Mouse (Mus musculus): ENCODE data around the gene Pnmal2. TPM values are rescaled to one million over a fixed set of nuclear protein-coding genes. Genes with fewer than 3 reads are reported as not detected.

The Pnmal2 gene
- 6.2 and 6.6 TPM in 2 replicates for polyA plus RNA-seq (2015; fragmentation: Nextera tagmentation; extraction: Ambion mirVana)

DNA sequence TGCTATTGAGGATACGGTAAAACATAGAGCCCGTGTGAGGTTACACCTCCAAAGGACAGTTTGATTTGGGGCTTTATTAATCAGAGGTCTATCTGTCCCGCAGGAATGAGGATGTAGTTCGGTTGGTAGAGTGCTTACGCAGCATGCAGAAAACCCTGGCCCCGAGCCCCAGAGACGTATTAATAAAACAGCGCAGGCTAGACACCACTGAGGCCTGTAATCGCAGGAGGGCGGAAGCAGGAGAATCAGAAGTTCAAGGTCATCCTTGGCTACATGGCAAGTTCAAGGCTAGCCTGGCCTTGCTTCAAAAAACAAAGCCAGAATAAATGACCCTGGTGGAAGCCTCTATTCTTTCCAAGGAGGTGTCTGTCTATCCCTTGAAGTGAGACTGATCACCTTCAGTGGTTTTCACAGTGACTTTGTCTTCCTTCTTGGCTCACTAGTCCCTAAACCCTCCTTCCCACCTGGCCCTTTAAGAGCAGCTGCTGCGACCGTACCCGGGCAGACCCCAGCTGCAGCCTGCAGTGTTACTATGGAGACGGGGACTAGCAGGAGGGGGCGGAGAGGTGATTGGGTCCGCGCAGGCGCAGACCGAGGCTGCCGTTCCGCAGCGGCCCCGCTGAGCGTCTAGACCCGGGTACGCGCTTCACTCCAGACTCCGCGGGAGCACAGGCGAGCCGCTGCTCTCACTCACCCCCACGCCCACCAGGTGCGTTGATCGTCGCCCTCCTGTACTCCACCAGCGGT is at the start of gene Pnmal2:
Gene Pnmal2 (plus strand): TSS at position 622 of the 747 bp plus-strand sequence.
- H3K9me3 ChIP-seq: no peaks in the 10 kb centered on the region
- H3K4me3 ChIP-seq: peak within 1 kb of the TSS; percentile 51
- 13% methylated on average over 36 of the region's 36 CpGs for WGBS
- ATAC-seq (ENCODE audit: borderline replicate concordance, extremely low read depth, low FRiP score, low TSS enrichment): peak; percentile 78
- H3K36me3 ChIP-seq: no peaks in the 10 kb centered on the region
- H3K4me1 ChIP-seq: peaks cover 58% of the 10 kb centered on the region
- H3K27me3 ChIP-seq: peaks cover 43% of the 10 kb centered on the region
- H3K4me2 ChIP-seq: peak within 1 kb of the TSS; percentile 84
- H3K9ac ChIP-seq: peak within 1 kb of the TSS; percentile 55
- no peak within 1 kb of the TSS for H3K27ac ChIP-seq

DNA sequence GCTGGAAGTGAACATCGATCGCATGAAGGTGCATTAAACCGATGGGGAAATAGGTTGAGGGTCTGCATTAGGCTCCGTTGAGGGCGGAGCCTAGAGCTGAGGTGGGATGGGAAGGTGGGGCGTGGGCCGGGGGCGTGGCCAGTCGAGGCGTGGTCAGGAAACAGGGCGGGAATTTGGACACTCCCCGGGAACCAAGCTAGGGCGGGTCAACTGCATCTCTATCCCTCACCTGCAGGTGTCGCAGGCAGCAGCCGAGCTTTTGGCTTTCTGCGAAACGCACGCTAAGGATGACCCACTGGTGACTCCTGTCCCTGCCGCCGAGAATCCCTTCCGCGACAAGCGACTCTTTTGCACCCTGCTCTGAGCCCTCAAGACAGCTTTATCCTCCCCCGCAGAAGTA is 49.5 kb upstream of the Pnmal2 start:
- no peak overlapping the region for H3K9ac ChIP-seq
- H3K9me3 ChIP-seq: no peaks in the 10 kb centered on the region
- no peak overlapping the region; the same call in 1 of the 2 replicates for H3K27ac ChIP-seq
- H3K36me3 ChIP-seq: no peaks in the 10 kb centered on the region
- under 1% methylated on average over 24 of the region's 24 CpGs for WGBS
- peak overlapping the region; percentile 71 for H3K4me2 ChIP-seq
- ATAC-seq (ENCODE audit: borderline replicate concordance, extremely low read depth, low FRiP score, low TSS enrichment): no peak
- H3K4me3 ChIP-seq: peak overlapping the region; percentile 26
- peaks cover 29% of the 10 kb centered on the region for H3K27me3 ChIP-seq
- H3K4me1 ChIP-seq: peaks cover 47% of the 10 kb centered on the region

DNA sequence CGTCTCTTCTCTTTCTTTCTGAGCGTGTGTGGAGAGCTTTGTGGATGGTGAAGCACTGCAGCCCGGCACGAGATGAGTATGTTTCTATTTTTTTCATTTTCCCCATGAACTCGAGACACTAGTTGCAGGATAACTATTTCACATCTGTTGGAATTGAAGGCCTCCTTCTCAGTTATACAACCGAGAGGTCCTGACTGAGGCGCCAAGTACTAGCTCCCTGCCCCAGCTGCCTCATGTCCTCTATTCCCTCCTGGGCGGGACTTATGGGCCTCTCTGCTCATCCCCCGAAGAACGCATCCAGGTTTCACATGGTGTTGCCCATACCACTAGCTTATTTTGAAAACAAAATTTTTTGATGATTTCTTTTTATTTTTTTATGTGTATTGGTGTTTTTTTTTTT is 49.0 kb upstream of the Pnmal2 start:
- peak overlapping the region; percentile 26 for H3K4me3 ChIP-seq
- peaks cover 29% of the 10 kb centered on the region for H3K27me3 ChIP-seq
- H3K9ac ChIP-seq: no peak overlapping the region
- no peaks in the 10 kb centered on the region for H3K36me3 ChIP-seq
- H3K27ac ChIP-seq: no peak overlapping the region; the same call in 1 of the 2 replicates
- WGBS: 30% methylated on average over 10 of the region's 10 CpGs
- H3K4me1 ChIP-seq: peaks cover 42% of the 10 kb centered on the region
- peak overlapping the region; percentile 71 for H3K4me2 ChIP-seq
- ATAC-seq (ENCODE audit: borderline replicate concordance, extremely low read depth, low FRiP score, low TSS enrichment): no peak
- no peaks in the 10 kb centered on the region for H3K9me3 ChIP-seq

DNA sequence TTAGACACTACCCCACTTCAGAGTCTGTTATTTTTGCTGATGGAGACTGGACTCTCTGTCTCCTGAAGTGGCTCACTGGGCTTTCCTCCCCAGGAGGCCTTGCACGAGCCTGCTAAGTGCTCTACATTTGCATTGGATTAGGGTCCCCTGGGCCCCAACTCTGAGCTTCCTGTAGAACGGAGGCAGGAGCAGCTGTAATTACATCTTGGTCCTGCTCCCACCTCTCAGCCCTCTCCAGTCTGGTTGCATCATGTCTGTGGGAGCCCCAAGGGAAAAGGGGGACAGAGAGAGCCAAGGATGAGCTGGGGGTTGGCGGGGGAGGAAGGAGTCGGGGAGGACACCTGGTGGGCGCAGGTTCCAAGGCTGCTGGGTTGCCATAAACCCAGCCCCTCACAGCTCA is 44.0 kb upstream of the Pnmal2 start:
- Histone ChIP-seq H3K9ac (no peak overlapping the region), H3K4me1 (peaks cover 12% of the 10 kb centered on the region), H3K4me2 (no peak overlapping the region), H3K27me3 (no peaks in the 10 kb centered on the region; the same call in 1 of the 2 replicates), H3K27ac (no peak overlapping the region), H3K9me3 (no peaks in the 10 kb centered on the region), H3K36me3 (no peaks in the 10 kb centered on the region), H3K4me3 (no peak overlapping the region)
- WGBS: 22% methylated on average over 5 of the region's 5 CpGs
- ATAC-seq (ENCODE audit: borderline replicate concordance, extremely low read depth, low FRiP score, low TSS enrichment): no peak

DNA sequence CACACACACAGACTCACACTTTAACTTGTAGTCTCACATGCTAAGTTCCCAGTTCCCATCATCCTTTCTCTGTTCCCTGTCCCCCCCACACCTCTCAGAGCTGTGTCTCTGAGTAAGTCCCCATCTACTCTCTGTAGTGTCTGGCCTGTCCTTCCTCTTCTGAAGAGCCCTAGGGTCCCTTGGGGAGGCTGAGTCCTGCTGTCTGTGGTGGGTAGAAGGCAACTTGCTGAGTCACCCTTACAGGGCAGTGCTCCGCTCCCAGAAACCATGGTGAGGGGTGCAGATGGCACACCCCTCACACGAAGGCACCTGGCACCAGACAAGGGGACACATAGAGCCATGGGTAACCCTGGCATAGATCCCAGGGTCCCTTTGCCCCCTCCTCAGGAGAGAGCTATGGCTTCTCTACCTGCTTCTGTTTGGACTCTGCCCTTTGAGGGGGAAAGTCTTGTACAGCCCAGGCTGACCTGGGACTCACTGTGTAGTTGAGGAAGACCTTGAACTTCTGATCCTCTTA is 41.0 kb upstream of the Pnmal2 start:
- H3K9me3 ChIP-seq: no peaks in the 10 kb centered on the region
- peaks cover 32% of the 10 kb centered on the region for H3K4me1 ChIP-seq
- 78% methylated on average over 2 of the region's 2 CpGs for WGBS

DNA sequence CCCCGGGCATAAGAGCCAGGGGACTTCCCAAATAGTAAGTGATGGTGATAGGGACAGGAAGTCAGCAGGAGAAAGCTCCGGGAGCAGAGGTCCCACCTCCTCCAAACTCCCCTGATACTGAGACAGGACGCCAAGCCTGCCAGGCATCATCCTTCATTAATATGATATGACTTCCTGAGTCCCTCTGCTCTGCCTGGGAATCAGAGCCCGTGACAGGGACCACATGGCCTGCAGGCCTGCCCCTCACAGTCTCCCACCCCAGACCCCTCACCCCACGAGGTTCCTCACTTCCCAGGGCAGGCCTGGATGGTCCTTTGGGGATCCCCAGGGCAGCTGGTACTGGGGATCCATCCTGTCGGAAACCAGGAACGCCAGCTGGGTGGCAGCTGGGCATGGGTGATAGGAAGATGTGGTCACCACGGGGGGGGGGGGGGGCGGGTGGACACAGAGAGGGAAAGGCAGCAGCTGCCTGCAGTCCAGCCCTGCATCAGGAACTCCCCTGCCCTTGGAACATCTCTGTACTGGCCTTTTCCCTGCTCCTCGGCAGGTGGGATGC is 40.3 kb upstream of the Pnmal2 start:
- Histone ChIP-seq H3K27ac (no peak overlapping the region), H3K4me3 (no peak overlapping the region), H3K27me3 (no peaks in the 10 kb centered on the region; the same call in 1 of the 2 replicates), H3K4me1 (peaks cover 32% of the 10 kb centered on the region), H3K9ac (no peak overlapping the region), H3K4me2 (no peak overlapping the region), H3K9me3 (no peaks in the 10 kb centered on the region), H3K36me3 (no peaks in the 10 kb centered on the region)
- WGBS: 36% methylated on average over 9 of the region's 10 CpGs
- ATAC-seq (ENCODE audit: borderline replicate concordance, extremely low read depth, low FRiP score, low TSS enrichment): no peak

More for the DNA sequence above, 41.0 kb upstream of the Pnmal2 start:
- no peak for ATAC-seq (ENCODE audit: borderline replicate concordance, extremely low read depth, low FRiP score, low TSS enrichment)
- no peak overlapping the region for H3K4me3 ChIP-seq
- H3K36me3 ChIP-seq: no peaks in the 10 kb centered on the region
- H3K9ac ChIP-seq: no peak overlapping the region
- H3K27me3 ChIP-seq: no peaks in the 10 kb centered on the region; the same call in 1 of the 2 replicates
- H3K27ac ChIP-seq: no peak overlapping the region
- H3K4me2 ChIP-seq: no peak overlapping the region

DNA sequence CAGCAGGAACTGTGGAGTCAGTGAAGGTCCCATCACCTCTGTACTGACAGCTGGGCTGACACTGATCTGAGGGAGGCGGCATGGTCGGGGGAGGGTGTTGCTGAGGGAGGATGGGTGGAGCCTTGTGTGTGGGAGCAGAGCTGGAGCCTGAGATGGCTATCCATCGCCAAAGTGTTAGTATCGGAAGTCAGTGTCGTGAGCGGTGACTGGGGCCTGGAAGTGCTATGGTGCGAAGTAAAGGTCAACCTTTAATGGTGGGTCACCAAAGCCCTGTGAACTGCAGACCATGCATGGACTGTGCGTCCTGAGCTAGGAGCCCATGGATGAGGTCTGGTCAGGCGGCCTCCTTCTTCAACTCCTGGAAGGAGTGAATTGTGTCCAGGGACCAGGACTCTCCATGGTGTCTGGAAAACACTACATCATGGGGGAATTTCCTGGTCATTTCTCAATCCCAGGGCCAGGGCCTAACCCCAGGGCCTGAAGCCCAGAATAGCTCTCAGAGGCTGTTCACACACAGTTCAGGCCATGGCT is 38.9 kb upstream of the Pnmal2 start:
- no peaks in the 10 kb centered on the region for H3K9me3 ChIP-seq
- H3K4me3 ChIP-seq: no peak overlapping the region
- 41% methylated on average over 9 of the region's 9 CpGs for WGBS
- peaks cover 36% of the 10 kb centered on the region for H3K4me1 ChIP-seq
- H3K9ac ChIP-seq: no peak overlapping the region
- no peaks in the 10 kb centered on the region; the same call in 1 of the 2 replicates for H3K27me3 ChIP-seq
- 0 out of 2 replicates have a peak overlapping the region, but pooled peaks have one; percentile 13 for H3K4me2 ChIP-seq
- H3K36me3 ChIP-seq: no peaks in the 10 kb centered on the region
- peak overlapping the region; percentile 3; the same call in 1 of the 2 replicates for H3K27ac ChIP-seq
- ATAC-seq (ENCODE audit: borderline replicate concordance, extremely low read depth, low FRiP score, low TSS enrichment): peak; percentile 44; the same call in 1 of the 2 replicates

DNA sequence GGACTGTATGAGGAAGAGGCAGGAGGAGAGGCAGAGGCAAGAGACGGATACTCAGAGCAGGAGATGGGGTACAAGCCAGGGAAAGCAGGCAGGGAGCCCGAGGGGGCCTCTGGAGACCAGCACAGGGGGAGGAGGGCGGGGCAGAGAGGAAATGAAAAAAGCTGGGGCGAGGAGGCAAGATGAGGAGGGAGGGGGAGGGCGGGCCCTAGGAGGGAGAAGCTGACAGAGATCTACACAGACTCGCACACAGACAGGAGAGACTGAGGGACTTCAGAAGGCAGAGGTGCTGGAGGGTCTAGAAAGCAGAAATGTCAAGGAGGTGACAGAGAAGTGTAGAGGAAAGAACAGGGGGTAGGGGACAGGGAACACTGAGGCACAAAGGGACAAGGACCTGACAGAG is 38.2 kb upstream of the Pnmal2 start, which contains the start of gene Ptgir:
Gene Ptgir (plus strand): TSS at position 210 of the 400 bp plus-strand sequence.
- Histone ChIP-seq H3K9ac (no peak within 1 kb of the TSS), H3K27me3 (no peaks in the 10 kb centered on the region; the same call in 1 of the 2 replicates), H3K4me2 (peak within 1 kb of the TSS; percentile 13; the same call in 1 of the 2 replicates), H3K4me1 (peaks cover 36% of the 10 kb centered on the region), H3K36me3 (no peaks in the 10 kb centered on the region), H3K4me3 (no peak within 1 kb of the TSS), H3K9me3 (no peaks in the 10 kb centered on the region), H3K27ac (peak within 1 kb of the TSS; percentile 3; the same call in 1 of the 2 replicates)
- no peak for ATAC-seq (ENCODE audit: borderline replicate concordance, extremely low read depth, low FRiP score, low TSS enrichment)
- WGBS: 13% methylated on average over 6 of the region's 6 CpGs

DNA sequence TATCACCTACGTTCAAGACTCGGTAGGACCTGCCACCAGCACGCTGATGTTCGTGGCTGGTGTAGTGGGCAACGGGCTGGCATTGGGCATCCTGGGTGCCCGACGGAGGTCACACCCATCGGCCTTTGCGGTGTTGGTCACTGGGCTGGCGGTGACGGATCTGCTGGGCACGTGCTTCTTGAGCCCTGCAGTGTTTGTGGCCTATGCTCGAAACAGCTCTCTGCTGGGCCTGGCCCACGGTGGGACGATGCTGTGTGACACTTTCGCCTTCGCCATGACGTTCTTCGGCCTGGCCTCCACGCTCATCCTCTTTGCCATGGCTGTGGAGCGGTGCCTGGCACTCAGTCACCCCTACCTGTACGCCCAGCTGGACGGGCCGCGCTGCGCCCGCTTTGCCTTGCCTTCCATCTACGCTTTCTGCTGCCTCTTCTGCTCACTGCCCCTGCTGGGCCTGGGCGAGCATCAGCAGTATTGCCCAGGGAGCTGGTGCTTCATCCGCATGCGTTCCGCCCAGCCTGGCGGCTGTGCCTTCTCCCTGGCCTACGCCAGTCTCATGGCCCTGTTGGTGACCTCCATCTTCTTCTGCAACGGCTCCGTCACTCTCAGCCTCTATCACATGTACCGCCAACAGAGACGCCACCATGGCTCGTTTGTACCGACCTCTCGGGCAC is 37.5 kb upstream of the Pnmal2 start:
- Histone ChIP-seq H3K4me1 (peaks cover 32% of the 10 kb centered on the region), H3K9ac (no peak overlapping the region), H3K9me3 (no peaks in the 10 kb centered on the region), H3K27me3 (no peaks in the 10 kb centered on the region; the same call in 1 of the 2 replicates), H3K4me3 (no peak overlapping the region), H3K27ac (no peak overlapping the region), H3K36me3 (no peaks in the 10 kb centered on the region), H3K4me2 (peak overlapping the region; percentile 13; the same call in 1 of the 2 replicates)
- WGBS: 86% methylated on average over 41 of the region's 41 CpGs
- ATAC-seq (ENCODE audit: borderline replicate concordance, extremely low read depth, low FRiP score, low TSS enrichment): no peak

DNA sequence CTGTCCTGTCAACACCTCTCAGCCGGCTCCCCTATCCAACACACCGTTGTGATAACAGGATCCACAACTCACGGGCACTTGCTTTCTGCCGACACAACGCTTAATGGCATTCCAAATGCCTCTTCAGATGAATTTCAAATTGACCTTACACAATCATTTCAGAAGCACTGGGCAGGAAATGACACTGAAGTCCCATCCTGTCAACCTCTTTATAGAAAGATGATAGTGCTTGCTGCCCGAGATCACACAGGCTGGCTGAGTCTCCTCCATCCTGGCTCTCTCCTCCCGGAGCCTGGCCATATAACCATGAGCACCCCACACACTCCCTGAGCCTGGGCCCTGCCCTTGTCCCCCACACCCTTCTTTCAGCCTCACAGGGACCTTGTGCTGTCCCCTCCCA is 36.6 kb upstream of the Pnmal2 start:
- 21% methylated on average over 7 of the region's 7 CpGs for WGBS
- Histone ChIP-seq H3K9ac (no peak overlapping the region), H3K9me3 (no peaks in the 10 kb centered on the region), H3K27ac (no peak overlapping the region), H3K4me3 (peak overlapping the region; percentile 3; the same call in 1 of the 2 replicates), H3K27me3 (no peaks in the 10 kb centered on the region; the same call in 1 of the 2 replicates), H3K4me2 (no peak overlapping the region; the same call in 1 of the 2 replicates), H3K4me1 (peaks cover 29% of the 10 kb centered on the region), H3K36me3 (no peaks in the 10 kb centered on the region)
- no peak for ATAC-seq (ENCODE audit: borderline replicate concordance, extremely low read depth, low FRiP score, low TSS enrichment)

DNA sequence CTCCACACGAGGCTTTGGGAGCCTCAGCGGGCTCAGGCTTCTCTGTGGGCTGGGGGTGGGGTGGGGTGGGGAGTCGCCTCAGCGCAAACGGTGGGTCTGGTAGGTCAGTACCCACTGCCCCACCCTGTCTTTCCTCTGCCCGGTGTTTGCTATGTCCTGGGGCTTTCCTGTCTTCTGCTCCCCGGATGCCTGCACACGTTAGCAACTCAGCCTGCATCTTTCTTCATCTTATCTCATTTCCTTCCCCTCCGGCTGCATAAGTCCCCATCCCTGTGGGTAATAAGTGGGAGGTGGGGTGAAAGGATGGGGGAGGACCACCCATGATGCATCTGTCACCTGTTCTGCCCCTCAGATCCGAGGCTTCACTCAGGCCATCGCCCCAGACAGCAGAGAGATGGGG is 36.1 kb upstream of the Pnmal2 start:
- H3K4me3 ChIP-seq: no peak overlapping the region
- H3K4me1 ChIP-seq: peaks cover 29% of the 10 kb centered on the region
- H3K27me3 ChIP-seq: no peaks in the 10 kb centered on the region; the same call in 1 of the 2 replicates
- no peak overlapping the region for H3K9ac ChIP-seq
- no peaks in the 10 kb centered on the region for H3K36me3 ChIP-seq
- 34% methylated on average over 11 of the region's 11 CpGs for WGBS
- H3K9me3 ChIP-seq: no peaks in the 10 kb centered on the region
- H3K4me2 ChIP-seq: peak overlapping the region; percentile 31; the same call in 1 of the 2 replicates
- H3K27ac ChIP-seq: no peak overlapping the region
- ATAC-seq (ENCODE audit: borderline replicate concordance, extremely low read depth, low FRiP score, low TSS enrichment): no peak
